Mouse (Mus musculus): ENCODE results near the gene Myo5a. TPM values are rescaled to one million over a fixed set of nuclear protein-coding genes. Genes with fewer than 3 reads are reported as not detected.
A peak's percentile ranks its signal among the peaks of the same experiment; 100 is the strongest.
"Not testable (repeated sequence)": the region's sequence is repeated elsewhere in the genome, so short reads cannot be mapped to it uniquely, and the experiment has no call there.

The Myo5a gene
- polyA plus RNA-seq, 1 experiment from 2014 or later = 45.9 TPM

DNA sequence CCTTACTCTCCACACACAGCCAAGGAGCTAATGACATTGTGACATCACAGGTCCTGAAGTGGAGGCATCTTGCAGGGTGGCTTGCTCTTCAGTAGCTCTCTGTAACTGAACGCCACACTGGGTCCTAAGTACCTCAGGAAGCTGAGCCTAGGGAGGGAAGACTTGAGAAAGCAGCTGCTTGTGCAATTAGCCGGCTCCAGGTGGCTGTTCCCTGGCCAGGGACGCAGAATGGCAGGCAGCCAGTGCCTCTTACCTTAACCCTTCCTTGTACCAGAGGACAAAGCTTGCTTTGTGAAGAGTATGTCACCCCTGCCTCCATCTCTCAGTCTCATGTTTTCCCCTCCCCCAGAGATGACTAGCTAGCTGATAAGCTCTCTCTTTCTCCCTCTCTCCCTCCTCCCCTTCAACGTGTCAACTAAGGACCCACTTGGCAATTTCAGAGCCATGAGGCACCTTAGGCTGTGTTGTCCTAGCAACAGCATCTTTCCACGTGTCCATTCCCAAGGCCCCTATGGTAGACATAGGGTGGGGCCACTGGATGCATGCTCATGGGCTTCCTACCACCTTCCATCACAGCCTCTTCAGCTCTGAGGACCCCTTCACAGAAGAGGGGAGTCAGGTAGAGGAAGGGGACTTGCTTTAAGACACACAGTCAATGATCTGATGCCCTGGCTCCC lies 173.1 kb downstream of the Myo5a start:
- no peak overlapping the region for H3K9ac ChIP-seq
- peaks cover 7% of the 10 kb centered on the region for H3K4me1 ChIP-seq
- H3K27me3 ChIP-seq = no peaks in the 10 kb centered on the region
- 24% methylated on average over 5 of the region's 5 CpGs for WGBS
- H3K4me3 ChIP-seq (replicated peaks) = no peak overlapping the region
- no peaks in the 10 kb centered on the region for H3K9me3 ChIP-seq
- 0 out of 2 replicates have a peak, but pooled peaks have one; percentile 20 for ATAC-seq (ENCODE audit: low FRiP score)
- H3K4me2 ChIP-seq = no peak overlapping the region
- 0 out of 2 replicates have a peak overlapping the region, but pooled peaks have one; percentile 6 for H3K27ac ChIP-seq
- no peaks in the 10 kb centered on the region for H3K36me3 ChIP-seq (replicated peaks)

DNA sequence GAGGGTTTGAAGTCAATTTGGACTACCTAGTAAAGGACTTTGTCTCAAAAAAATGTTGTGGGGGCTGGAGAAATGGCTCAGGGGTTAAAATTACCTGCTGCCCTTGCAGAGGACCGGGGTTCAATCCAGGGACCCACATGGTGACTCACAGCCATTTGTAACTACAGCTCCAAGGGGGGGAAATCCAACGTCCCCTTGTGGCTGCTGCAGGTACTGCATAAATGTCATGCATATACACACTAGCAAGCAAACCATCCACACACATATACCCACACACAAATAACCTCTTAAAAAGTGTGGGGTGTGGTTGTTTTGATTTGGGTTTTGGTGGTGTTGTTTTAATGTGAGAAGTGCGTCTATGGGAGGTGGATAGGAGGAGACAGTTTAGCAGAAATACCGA lies 173.7 kb downstream of the Myo5a start:
- H3K4me1 ChIP-seq = peaks cover 7% of the 10 kb centered on the region
- no peak for ATAC-seq (ENCODE audit: low FRiP score)
- H3K9ac ChIP-seq = no peak overlapping the region
- no peak overlapping the region for H3K4me3 ChIP-seq (replicated peaks)
- H3K27ac ChIP-seq = no peak overlapping the region
- H3K36me3 ChIP-seq (replicated peaks) = no peaks in the 10 kb centered on the region
- no peaks in the 10 kb centered on the region for H3K27me3 ChIP-seq
- H3K9me3 ChIP-seq = no peaks in the 10 kb centered on the region
- 77% methylated on average over 4 of the region's 4 CpGs for WGBS
- H3K4me2 ChIP-seq = no peak overlapping the region

DNA sequence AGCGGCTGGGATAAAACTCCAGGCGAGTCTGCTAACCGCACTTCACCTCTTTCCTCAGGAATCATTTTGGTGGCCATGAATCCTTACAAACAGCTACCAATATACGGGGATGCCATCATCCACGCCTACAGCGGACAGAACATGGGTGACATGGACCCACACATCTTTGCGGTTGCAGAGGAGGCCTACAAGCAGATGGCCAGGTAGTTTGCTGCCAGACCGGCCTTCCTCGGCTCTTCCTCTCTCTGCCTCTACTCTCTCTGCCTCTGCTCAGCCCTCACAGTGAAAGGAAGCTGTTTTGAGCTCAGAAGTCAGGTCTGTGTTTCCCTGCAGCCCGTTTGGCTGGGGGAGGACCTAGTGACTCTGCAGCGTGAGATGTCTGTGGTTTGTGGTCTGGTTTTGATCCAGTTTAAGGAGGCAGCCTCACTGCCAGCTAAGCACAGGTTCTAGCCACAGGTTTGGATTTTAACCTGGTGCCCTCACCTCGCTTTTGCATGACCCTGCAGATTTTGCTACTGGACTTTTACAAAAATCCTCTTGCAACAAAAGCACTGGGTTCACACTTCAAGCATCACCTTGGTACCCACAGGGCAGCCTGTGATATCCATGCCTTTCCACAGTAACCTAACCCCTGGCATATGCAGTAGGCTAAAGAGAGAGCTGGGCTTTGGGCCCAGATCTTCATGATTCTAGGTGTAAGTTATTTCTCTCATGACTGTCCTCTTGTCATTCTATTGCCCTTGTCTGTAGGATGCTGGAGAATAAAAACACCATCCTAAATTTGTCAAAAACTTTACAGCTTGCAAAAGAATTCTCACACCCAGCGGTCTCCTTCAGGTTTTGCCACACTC lies 175.5 kb downstream of the Myo5a start:
- Histone ChIP-seq H3K4me1 (peaks cover 7% of the 10 kb centered on the region), H3K9me3 (no peaks in the 10 kb centered on the region), H3K9ac (no peak overlapping the region), H3K36me3 (replicated peaks) (no peaks in the 10 kb centered on the region), H3K4me2 (no peak overlapping the region), H3K27me3 (no peaks in the 10 kb centered on the region), H3K4me3 (replicated peaks) (no peak overlapping the region), H3K27ac (no peak overlapping the region)
- 89% methylated on average over 13 of the region's 13 CpGs for WGBS
- ATAC-seq (ENCODE audit: low FRiP score) = no peak

DNA sequence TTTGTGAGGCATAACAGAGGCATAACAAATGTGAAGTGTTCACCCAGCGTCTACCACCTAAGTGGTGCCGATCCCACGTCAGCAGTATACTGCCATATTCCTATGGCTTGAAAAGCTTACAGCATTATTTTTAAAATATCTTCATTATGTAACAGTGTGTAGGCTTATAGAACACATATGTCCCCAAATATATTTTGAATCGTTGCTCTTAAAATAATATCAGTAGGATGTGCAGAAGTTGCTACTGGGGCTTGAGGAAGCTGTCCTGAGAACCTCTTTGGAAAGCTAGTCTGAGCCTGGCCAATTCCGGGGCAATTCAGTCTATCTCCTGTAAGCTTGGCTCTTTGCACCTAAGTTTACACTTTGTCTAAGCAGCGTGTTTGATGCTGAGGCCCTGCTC lies 177.1 kb downstream of the Myo5a start:
- ATAC-seq (ENCODE audit: low FRiP score) = no peak
- H3K36me3 ChIP-seq (replicated peaks) = no peaks in the 10 kb centered on the region
- no peaks in the 10 kb centered on the region for H3K9me3 ChIP-seq
- H3K9ac ChIP-seq = no peak overlapping the region
- no peak overlapping the region for H3K27ac ChIP-seq
- no peak overlapping the region for H3K4me2 ChIP-seq
- H3K4me1 ChIP-seq = peaks cover 7% of the 10 kb centered on the region
- H3K4me3 ChIP-seq (replicated peaks) = no peak overlapping the region
- H3K27me3 ChIP-seq = no peaks in the 10 kb centered on the region
- 87% methylated on average over 6 of the region's 6 CpGs for WGBS

DNA sequence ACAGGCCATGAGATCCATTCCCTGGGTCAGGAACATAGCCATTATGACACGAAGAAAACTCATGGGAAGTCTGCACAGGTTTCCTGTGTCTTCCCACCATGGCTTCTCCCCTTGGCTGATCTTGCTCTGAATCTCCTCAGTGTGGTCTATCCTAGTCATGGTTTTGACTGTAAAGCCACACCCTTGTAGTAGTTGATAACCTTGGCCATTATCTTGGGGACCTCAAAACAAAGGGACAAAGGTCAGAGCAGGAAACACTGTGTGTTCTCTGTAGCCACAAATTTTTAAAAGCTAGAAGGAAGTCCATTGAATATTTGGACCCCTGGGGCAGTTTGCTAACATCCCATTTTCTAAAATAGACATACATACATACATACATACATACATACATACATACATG lies 177.5 kb downstream of the Myo5a start:
- no peaks in the 10 kb centered on the region for H3K36me3 ChIP-seq (replicated peaks)
- no peak overlapping the region for H3K9ac ChIP-seq
- H3K9me3 ChIP-seq = no peaks in the 10 kb centered on the region
- H3K27ac ChIP-seq = no peak overlapping the region
- H3K27me3 ChIP-seq = no peaks in the 10 kb centered on the region
- no peak overlapping the region for H3K4me2 ChIP-seq
- ATAC-seq (ENCODE audit: low FRiP score) = no peak
- 68% methylated on average over 1 of the region's 1 CpGs for whole genome bisulfite sequencing
- H3K4me1 ChIP-seq = peaks cover 7% of the 10 kb centered on the region
- H3K4me3 ChIP-seq (replicated peaks) = no peak overlapping the region

DNA sequence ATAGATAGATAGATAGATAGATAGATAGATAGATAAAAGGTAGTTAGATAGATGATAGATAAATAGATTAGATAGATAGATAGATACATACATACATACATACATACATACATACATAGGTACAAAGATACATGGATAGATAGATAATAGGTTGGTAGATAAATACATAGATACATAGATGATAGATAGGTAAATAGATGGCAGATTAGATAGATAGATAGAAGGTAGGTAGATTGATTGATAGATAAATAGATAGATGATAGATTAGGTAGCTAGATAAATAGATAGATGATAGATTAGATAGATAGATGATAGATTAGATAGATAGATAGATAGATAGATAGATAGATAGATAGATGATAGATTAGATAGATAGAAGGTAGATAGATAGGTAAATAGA lies 178.1 kb downstream of the Myo5a start:
- ATAC-seq (ENCODE audit: low FRiP score) = no peak
- no peaks in the 10 kb centered on the region for H3K36me3 ChIP-seq (replicated peaks)
- no peak overlapping the region for H3K4me2 ChIP-seq
- no peak overlapping the region for H3K4me3 ChIP-seq (replicated peaks)
- H3K27me3 ChIP-seq = no peaks in the 10 kb centered on the region
- H3K9me3 ChIP-seq = no peaks in the 10 kb centered on the region
- H3K4me1 ChIP-seq = peaks cover 7% of the 10 kb centered on the region
- no peak overlapping the region for H3K27ac ChIP-seq
- no peak overlapping the region for H3K9ac ChIP-seq

DNA sequence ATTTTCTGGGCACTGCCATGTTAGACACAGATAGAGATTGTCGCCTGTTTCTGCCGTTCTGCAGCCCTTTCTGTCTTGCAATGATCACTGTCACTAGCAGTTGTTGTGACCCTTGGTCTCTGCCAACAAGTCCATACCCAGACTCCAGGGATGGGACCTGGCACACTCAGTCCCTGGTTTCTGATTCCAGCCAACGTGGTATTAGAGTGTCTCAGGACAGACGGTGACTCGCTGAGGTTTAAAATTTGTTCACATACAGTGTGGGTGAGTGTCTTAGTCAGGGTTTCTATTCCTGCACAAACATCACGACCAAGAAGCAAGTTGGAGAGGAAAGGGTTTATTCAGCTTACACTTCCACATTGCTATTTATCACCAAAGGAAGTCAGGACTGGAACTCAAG lies 182.3 kb downstream of the Myo5a start:
- not testable (repeated sequence) for H3K27ac ChIP-seq; H3K4me3 ChIP-seq (replicated peaks)
- WGBS = 83% methylated on average over 6 of the region's 6 CpGs

DNA sequence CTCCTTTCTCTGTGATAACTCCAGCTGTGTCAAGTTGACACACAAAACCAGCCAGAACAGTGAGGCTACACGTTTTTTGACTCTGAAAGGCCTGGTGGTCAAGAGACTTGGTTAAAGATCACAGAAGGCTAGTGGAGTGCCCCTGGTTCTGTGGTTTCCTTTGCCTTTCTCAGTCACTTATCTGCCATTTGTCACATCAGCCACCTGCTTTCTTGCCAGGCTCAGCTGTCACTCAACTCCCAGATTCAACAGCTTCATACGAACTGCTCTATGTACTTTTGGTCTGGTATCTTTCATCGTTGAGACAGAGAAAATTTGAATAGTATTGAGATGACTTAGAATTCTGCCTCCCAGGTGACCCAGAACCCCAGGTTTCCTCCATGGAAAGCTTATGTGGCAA lies 183.0 kb downstream of the Myo5a start:
- Histone ChIP-seq H3K27me3 (no peaks in the 10 kb centered on the region), H3K9me3 (no peaks in the 10 kb centered on the region), H3K4me1 (peaks cover 19% of the 10 kb centered on the region), H3K9ac (no peak overlapping the region), H3K4me3 (replicated peaks) (no peak overlapping the region), H3K36me3 (replicated peaks) (no peaks in the 10 kb centered on the region), H3K27ac (peak overlapping the region; percentile 76), H3K4me2 (no peak overlapping the region)
- WGBS = 44% methylated on average over 3 of the region's 3 CpGs
- no peak for ATAC-seq (ENCODE audit: low FRiP score)

More for the DNA sequence above, 182.3 kb downstream of the Myo5a start:
- not testable (repeated sequence) for H3K9ac ChIP-seq; H3K9me3 ChIP-seq; H3K4me2 ChIP-seq; H3K27me3 ChIP-seq; ATAC-seq (ENCODE audit: low FRiP score); H3K36me3 ChIP-seq (replicated peaks)
- peaks cover 19% of the 10 kb centered on the region for H3K4me1 ChIP-seq

DNA sequence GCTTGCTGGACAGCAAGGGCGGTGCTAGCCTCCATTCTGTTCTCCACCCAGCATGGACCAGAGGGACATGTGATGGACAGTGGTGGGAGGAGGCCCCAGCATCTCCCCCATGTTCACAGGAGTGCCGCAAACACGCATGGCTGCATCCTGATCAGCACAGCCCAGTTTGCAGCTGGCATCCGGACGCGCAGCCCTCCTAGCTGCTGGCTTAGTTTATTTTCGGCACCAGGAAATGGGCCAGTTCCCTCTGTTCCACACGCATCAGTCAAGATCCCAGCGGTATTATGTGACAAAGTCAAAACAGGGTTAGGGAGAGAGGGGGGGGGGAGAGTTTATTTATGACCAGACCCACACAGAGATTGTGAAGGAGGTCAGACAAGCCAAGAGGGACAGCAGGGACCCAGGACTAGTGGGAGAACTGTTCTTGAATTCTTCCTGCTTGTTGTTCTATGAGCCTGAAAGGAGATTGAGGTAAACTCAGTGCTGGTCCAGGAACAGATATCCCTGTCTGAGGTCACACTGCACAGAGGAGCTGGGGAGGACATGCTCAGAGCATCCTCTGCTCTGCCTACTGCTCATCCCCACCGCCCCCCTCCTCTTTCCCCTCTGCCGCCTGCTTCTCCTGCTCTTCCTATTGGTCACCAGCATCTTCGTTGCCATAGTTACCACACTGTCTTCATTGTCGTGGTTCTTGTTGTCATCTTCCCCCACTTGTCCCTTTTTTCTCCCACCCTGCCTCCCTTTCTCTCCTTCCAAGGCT lies 183.6 kb downstream of the Myo5a start:
- no peaks in the 10 kb centered on the region for H3K36me3 ChIP-seq (replicated peaks)
- H3K27me3 ChIP-seq = no peaks in the 10 kb centered on the region
- no peak overlapping the region for H3K9ac ChIP-seq
- H3K4me2 ChIP-seq = no peak overlapping the region
- H3K27ac ChIP-seq = peak overlapping the region; percentile 76
- no peak overlapping the region for H3K4me3 ChIP-seq (replicated peaks)
- peak; percentile 95 for ATAC-seq (ENCODE audit: low FRiP score)
- WGBS = 54% methylated on average over 12 of the region's 13 CpGs
- no peaks in the 10 kb centered on the region for H3K9me3 ChIP-seq
- peaks cover 19% of the 10 kb centered on the region for H3K4me1 ChIP-seq

DNA sequence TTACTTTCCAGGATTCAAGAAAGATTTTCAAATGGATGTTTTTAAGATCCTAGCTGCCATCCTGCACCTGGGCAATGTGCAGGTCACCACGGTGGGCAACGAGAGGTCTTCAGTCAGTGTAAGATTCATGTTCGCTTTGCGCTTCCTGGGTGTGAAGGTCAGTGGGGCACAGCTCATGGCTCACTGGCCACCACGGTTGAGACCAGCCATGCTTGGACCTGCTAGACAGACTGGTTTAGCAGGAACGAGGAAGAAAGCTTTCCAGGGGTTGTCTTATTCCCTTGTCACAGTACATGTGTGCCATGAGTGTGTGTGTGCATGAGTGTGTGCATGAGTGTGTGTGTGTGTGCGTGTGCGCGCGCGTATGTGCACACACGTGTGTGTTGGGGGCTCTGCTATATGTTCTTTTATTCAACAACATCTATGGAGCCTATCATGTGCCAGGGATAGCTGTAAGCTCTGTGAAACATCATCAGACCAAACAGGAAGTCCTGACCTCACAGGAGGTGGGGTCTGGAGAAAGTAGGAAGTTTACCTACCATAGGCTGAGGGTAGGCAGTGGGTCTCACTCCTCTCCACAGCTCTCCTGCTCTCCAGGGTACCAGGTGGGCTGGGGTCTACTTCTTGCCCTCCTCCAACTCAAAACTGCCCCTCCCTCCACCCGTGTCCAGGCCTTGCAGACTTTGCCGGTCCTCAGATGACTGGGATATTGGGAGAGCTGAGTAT lies 185.2 kb downstream of the Myo5a start:
- Histone ChIP-seq H3K4me1 (peaks cover 24% of the 10 kb centered on the region), H3K9me3 (no peaks in the 10 kb centered on the region), H3K9ac (no peak overlapping the region), H3K4me2 (no peak overlapping the region), H3K27ac (0 out of 2 replicates have a peak overlapping the region, but pooled peaks have one; percentile 31), H3K36me3 (replicated peaks) (no peaks in the 10 kb centered on the region), H3K27me3 (no peaks in the 10 kb centered on the region), H3K4me3 (replicated peaks) (no peak overlapping the region)
- no peak for ATAC-seq (ENCODE audit: low FRiP score)
- WGBS = 91% methylated on average over 14 of the region's 14 CpGs

DNA sequence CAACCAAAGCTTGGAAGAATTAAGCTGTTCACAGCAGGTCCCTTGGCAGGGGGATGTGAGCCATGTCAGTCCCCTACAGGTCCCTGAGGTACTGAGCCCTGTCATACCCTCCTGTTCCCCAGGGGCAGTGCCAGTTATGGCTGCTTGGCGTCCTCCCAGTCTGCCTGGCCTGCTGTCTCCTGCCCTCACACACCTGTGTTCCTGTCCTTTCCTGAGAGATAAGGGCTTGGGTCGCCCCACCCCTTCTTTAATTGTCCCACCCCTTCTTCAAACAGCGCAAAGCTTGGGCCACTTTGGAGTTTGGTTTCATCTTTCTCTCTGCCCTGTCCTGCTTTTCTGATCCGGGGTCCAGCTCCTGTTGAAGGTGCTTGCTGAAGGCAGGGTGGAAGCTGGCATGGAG lies 188.0 kb downstream of the Myo5a start:
- H3K27me3 ChIP-seq = peaks cover 11% of the 10 kb centered on the region; the same call in 1 of the 2 replicates
- H3K9ac ChIP-seq = no peak overlapping the region
- no peak for ATAC-seq (ENCODE audit: low FRiP score)
- no peak overlapping the region for H3K4me3 ChIP-seq (replicated peaks)
- no peaks in the 10 kb centered on the region for H3K36me3 ChIP-seq (replicated peaks)
- H3K4me1 ChIP-seq = peaks cover 40% of the 10 kb centered on the region
- no peak overlapping the region for H3K27ac ChIP-seq
- 74% methylated on average over 4 of the region's 4 CpGs for WGBS
- no peaks in the 10 kb centered on the region for H3K9me3 ChIP-seq
- H3K4me2 ChIP-seq = no peak overlapping the region

DNA sequence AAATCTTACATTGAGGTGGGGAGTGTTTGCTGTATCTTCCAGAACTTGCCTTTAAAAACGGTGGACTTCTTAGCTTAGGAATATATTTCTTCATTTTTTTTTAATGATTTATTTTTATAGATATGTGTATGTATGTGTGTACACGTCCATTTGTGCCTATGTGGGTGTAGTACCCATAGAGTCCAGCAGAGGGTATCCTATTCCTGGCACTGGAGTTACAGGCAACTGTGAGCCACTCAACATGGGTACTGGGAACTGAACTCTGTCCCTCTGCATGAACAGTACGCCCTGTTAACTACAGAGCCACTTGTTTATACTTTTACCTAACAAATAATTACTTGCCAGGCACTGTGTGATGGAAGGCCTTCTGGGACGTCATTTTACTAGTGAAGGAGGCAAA lies 188.8 kb downstream of the Myo5a start:
- Histone ChIP-seq H3K4me2 (no peak overlapping the region), H3K9me3 (no peaks in the 10 kb centered on the region), H3K4me1 (peaks cover 38% of the 10 kb centered on the region), H3K27ac (no peak overlapping the region), H3K9ac (no peak overlapping the region), H3K27me3 (peaks cover 11% of the 10 kb centered on the region; the same call in 1 of the 2 replicates), H3K36me3 (replicated peaks) (no peaks in the 10 kb centered on the region), H3K4me3 (replicated peaks) (no peak overlapping the region)
- ATAC-seq (ENCODE audit: low FRiP score) = no peak
- 90% methylated on average over 4 of the region's 4 CpGs for WGBS

Measured in forebrain, embryonic 12.5 days (tissue).